Comparison of ENCODE assay signal across 26 mouse cellular contexts in the genomic region with DNA sequence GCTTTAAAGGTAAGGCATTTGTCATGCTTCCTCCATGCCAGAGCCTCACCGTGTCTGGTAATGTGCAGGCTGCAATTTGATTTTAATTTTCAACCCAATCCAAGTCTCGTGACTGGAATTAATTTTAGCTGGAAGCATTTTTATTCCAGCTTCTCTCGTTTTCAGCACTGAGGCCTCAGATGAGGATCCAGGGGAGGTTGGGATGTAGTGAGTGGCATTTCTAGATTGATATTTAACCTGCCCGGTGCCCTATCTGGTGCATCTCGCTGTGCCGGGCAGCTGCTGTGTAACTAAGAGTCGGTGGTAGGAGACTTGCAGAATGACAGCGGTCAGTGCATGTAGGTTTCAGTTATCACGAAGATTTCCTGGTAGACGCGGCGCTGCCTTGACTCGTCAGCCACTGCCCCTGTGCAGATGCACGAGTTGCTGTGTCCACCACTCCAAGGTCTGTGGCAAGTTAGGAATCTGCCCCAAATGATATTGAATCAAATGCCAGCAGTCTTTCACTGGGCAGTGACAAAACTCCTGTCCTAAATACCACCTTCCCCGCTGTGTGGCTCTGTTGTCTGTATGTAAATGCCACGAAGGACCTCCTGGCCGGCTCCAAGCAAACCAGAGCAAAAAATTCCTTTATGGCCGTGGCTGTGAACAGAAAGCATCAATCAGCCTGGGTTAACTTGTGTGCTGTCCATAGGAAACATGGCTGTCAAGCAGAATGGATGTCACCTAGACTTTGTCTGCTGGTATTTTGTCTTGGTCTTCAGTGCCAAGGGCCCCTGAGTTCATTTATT. TPM values are rescaled to one million over a fixed set of nuclear protein-coding genes. Genes with fewer than 3 reads are reported as not detected.
DNase-seq lines count a peak whose midpoint lies in the region; ATAC-seq and TF ChIP-seq lines count a peak whose summit lies in the region.
"Had no signal": no experiment of that assay in that cellular context is flagged by ENCODE, and none has a peak within 500 bp of the region (broad histone marks: within the 10 kb centered on the region; RNA-seq: fewer than 3 reads in every experiment).

No protein-coding gene starts in this region.

- peak; percentile 65 for DNase-seq in kidney, adult 2 months
- no peak for DNase-seq in kidney, postnatal 10 days
- DNase-seq in kidney, adult 8-10 months, result no peak
- DNase-seq in Muller cell, postnatal 12 days (ENCODE audit: inconsistent ontology term), result peak; percentile 69
- peak; percentile 62 for DNase-seq in R1 (ENCODE audit: low read depth, low spot score)
- DNase-seq: adrenal gland, postnatal 10 days; adrenal gland, postnatal 36 days; cerebellum, adult 18-20 months; cerebellum, adult 9-10 months; cerebellum, postnatal 14 days; gastrocnemius, adult 2 months; gastrocnemius, postnatal 14 days; heart, adult 18-20 months; heart, postnatal 10 days; heart, postnatal 36 days had no signal

- peaks cover 8% of the 10 kb centered on the region; the same call in 1 of the 2 replicates for H3K4me1 ChIP-seq in kidney, adult 2 months (ENCODE audit: control insufficient read depth, insufficient read depth, low read length)
- H3K4me1 ChIP-seq in kidney, embryonic 16.5 days (ENCODE audit: insufficient read depth, low read length), result peaks cover 8% of the 10 kb centered on the region

- no peak for TF ChIP-seq CTCF in kidney, adult 2 months (conservative IDR thresholded peaks at IDR 0.05; ENCODE audit: insufficient read depth, insufficient read length, low read depth, low read length)

- no peak overlapping the region for H3K4me2 ChIP-seq in kidney, embryonic 16.5 days (replicated peaks; ENCODE audit: low read depth, low read length)
- H3K4me2 ChIP-seq: embryonic facial prominence, embryonic 13.5 days; forebrain, embryonic 12.5 days; heart, embryonic 12.5 days; heart, embryonic 15.5 days; hindbrain, embryonic 13.5 days had no signal

- H3K9me3 ChIP-seq in kidney, embryonic 16.5 days (ENCODE audit: low read length), result no peaks in the 10 kb centered on the region
- H3K9me3 ChIP-seq: embryonic facial prominence, embryonic 13.5 days; forebrain, embryonic 12.5 days; heart, embryonic 12.5 days; heart, embryonic 15.5 days; hindbrain, embryonic 10.5 days; hindbrain, embryonic 13.5 days had no signal

- TF ChIP-seq POLR2A in kidney, adult 2 months (IDR thresholded peaks at IDR 0.05; ENCODE audit: low read depth, low read length), result no peak

- no peak overlapping the region for H3K9ac ChIP-seq in kidney, embryonic 16.5 days (replicated peaks; ENCODE audit: low read length)
- H3K9ac ChIP-seq: embryonic facial prominence, embryonic 13.5 days; forebrain, embryonic 12.5 days; heart, embryonic 12.5 days; heart, embryonic 15.5 days; hindbrain, embryonic 13.5 days had no signal

- WGBS in kidney, adult 2 months, result 60% methylated on average over 18 of the region's 18 CpGs
- WGBS in kidney, embryonic 16.5 days, result 83% methylated on average over 18 of the region's 18 CpGs

- peaks cover 4% of the 10 kb centered on the region; the same call in 1 of the 2 replicates for H3K36me3 ChIP-seq in kidney, adult 2 months (ENCODE audit: control insufficient read depth, insufficient read depth, low read length)
- peaks cover 55% of the 10 kb centered on the region for H3K36me3 ChIP-seq in kidney, embryonic 16.5 days (ENCODE audit: insufficient read depth, low read length)

- peak overlapping the region; percentile 47; the same call in 1 of the 2 replicates for H3K27ac ChIP-seq in kidney, adult 2 months (ENCODE audit: insufficient read depth, low read depth, low read length)
- peak overlapping the region; percentile 70 for H3K27ac ChIP-seq in kidney, embryonic 16.5 days (ENCODE audit: low read length)
- H3K27ac ChIP-seq: embryonic facial prominence, embryonic 13.5 days; forebrain, embryonic 12.5 days; gastrocnemius, adult 2 months; heart, embryonic 15.5 days; hindbrain, embryonic 10.5 days; hindbrain, embryonic 13.5 days had no signal

- H3K27me3 ChIP-seq in kidney, adult 2 months (replicated peaks; ENCODE audit: control insufficient read depth, insufficient read depth, low read length), result no peaks in the 10 kb centered on the region
- no peaks in the 10 kb centered on the region for H3K27me3 ChIP-seq in kidney, embryonic 16.5 days (ENCODE audit: insufficient read depth, low read length)
- H3K27me3 ChIP-seq: embryonic facial prominence, embryonic 13.5 days; forebrain, embryonic 12.5 days; heart, embryonic 12.5 days; heart, embryonic 15.5 days; hindbrain, embryonic 13.5 days had no signal

- no peak overlapping the region for H3K4me3 ChIP-seq in kidney, adult 2 months (ENCODE audit: insufficient read depth, low read depth, low read length)
- H3K4me3 ChIP-seq in kidney, embryonic 16.5 days (ENCODE audit: low read length), result no peak overlapping the region
- H3K4me3 ChIP-seq: embryonic facial prominence, embryonic 13.5 days; erythroblast, embryonic 14.5 days; forebrain, embryonic 12.5 days; gastrocnemius, adult 2 months; heart, embryonic 12.5 days; heart, embryonic 15.5 days; hindbrain, embryonic 10.5 days; hindbrain, embryonic 13.5 days had no signal

- ATAC-seq in kidney, embryonic 16.5 days (ENCODE audit: low FRiP score, low TSS enrichment), result no peak
- ATAC-seq: CD4-positive, CD25-positive, alpha-beta regulatory T cell, adult 4 months; forebrain, embryonic 16.5 days; hindbrain, embryonic 16.5 days had no signal

RNA-seq across cellular contexts. Expression of gene Rap1gap, which starts 9.1 kb away (rescaled TPM):
- 213 and 248 TPM in 2 replicates for polyA plus RNA-seq in kidney, adult 2 months (2012; rRNA removed)
- polyA plus RNA-seq in kidney, embryonic 16.5 days (2015; fragmentation: Nextera tagmentation; extraction: Ambion mirVana), result 22.0 and 31.7 TPM in 2 replicates

Comparison
In these comparisons a context has a peak if more than half of its experiments do, and no peak if none do; other contexts are left out.
1. DNase-seq: peak in kidney, adult 2 months (single experiment), Muller cell, postnatal 12 days (single experiment) and R1 (single experiment); none in kidney, postnatal 10 days (single experiment) and kidney, adult 8-10 months (0 of 2).